Mouse (Mus musculus) gastrocnemius, postnatal 36 days (tissue): ENCODE measurements around the gene Ccdc32. TPM values are rescaled to one million over a fixed set of nuclear protein-coding genes. Genes with fewer than 3 reads are reported as not detected.

Experiments
- total RNA-seq, 2 experiments: library from RNA; stranded (reverse); gene quantifications; 2 replicates each; pipeline ENCODE4 v1.2.3; 2021

Ccdc32 gene
- total RNA-seq, 2 experiments from 2014 or later = 3.3 to 4.6 TPM

Other genes starting within 250 kb of the Ccdc32 start
- gene Disp2, start 249.7 kb downstream of the Ccdc32 start, total RNA-seq = not detected
- 1 to 10 TPM in 1 of 2 experiments, under 1 TPM in 1; 0.94 to 1.6 TPM for gene Knstrn, start 215.4 kb downstream of the Ccdc32 start, total RNA-seq
- gene Ivd, start 167.4 kb downstream of the Ccdc32 start, total RNA-seq = 100 to 1,000 TPM in 1 of 2 experiments, 10 to 100 TPM in 1; 94.6 to 149 TPM
- 1 to 10 TPM; 3.5 to 5.5 TPM for gene Bahd1, start 129.0 kb downstream of the Ccdc32 start, total RNA-seq
- 1 to 10 TPM; 2.6 to 2.9 TPM for gene Chst14, start 102.9 kb downstream of the Ccdc32 start, total RNA-seq
- gene Rpusd2, start 5.4 kb upstream of the Ccdc32 start, total RNA-seq = 1 to 10 TPM; 2.7 to 2.8 TPM
- under 1 TPM; 0.44 to 0.79 TPM for gene Knl1, start 17.7 kb upstream of the Ccdc32 start, total RNA-seq
- gene Rad51, start 83.4 kb upstream of the Ccdc32 start, total RNA-seq = under 1 TPM; 0.81 to 0.92 TPM
- gene Rmdn3, start 127.6 kb upstream of the Ccdc32 start, total RNA-seq = 1 to 10 TPM; 4.7 to 4.8 TPM
- gene Gchfr, start 138.4 kb upstream of the Ccdc32 start, total RNA-seq = not detected
- not detected for gene Gm14137, start 145.1 kb upstream of the Ccdc32 start, total RNA-seq
- gene Zfyve19, start 179.2 kb upstream of the Ccdc32 start, total RNA-seq = 10 to 100 TPM; 10.9 to 15.1 TPM
- 1 to 10 TPM; 7.7 to 7.8 TPM for gene Dnajc17, start 179.4 kb upstream of the Ccdc32 start, total RNA-seq
- not detected for gene Ppp1r14d, start 200.5 kb upstream of the Ccdc32 start, total RNA-seq
- under 1 TPM in 1 of 2 experiments, not detected in 1; 0.20 TPM for gene Spint1, start 208.0 kb upstream of the Ccdc32 start, total RNA-seq
- not detected for gene Rhov, start 241.9 kb upstream of the Ccdc32 start, total RNA-seq